Comparison of ENCODE assay signal across 9 mouse cellular contexts in the genomic region with DNA sequence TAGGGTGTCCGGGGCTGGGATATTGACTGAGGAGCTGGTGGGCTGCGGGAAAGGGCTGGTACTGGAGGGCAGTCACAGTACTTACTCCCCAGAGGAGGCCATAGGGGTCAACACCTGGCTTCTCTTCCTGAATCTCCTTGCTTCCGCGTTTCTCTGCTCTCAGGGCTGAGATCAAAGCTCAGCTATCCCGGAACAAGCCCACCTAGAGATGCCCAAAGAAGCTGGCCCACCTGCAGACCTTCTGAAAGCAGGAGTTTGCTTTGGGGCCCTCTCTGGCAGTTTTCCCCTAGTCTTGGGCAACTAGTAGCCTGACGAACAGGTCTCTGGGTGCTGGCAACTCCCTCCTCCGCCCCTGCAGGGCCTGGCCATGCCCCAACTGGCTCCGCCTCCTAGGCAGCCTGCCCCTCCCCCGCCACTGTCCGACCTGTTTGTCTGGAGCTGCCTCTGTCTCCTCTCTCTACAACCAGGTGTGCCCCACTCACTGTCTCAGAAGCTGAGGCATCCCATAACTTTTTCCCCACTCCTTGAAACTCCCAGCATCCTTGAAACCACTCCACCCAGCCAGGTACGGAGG. TPM values are rescaled to one million over a fixed set of nuclear protein-coding genes. Genes with fewer than 3 reads are reported as not detected.
DNase-seq lines count a peak whose midpoint lies in the region; ATAC-seq lines count a peak whose summit lies in the region.
"Had no signal": no experiment of that assay in that cellular context is flagged by ENCODE, and none has a peak within 500 bp of the region (broad histone marks: within the 10 kb centered on the region; RNA-seq: fewer than 3 reads in every experiment).

No protein-coding gene starts in this region.

- no peaks in the 10 kb centered on the region for H3K36me3 ChIP-seq in heart, embryonic 14.5 days (ENCODE audit: control insufficient read depth, insufficient read depth, low read length)
- H3K36me3 ChIP-seq in embryonic facial prominence, embryonic 14.5 days (ENCODE audit: control insufficient read depth, insufficient read depth, low read length): no peaks in the 10 kb centered on the region
- H3K36me3 ChIP-seq in limb, embryonic 15.5 days: no peaks in the 10 kb centered on the region

- no peak overlapping the region for H3K9ac ChIP-seq in heart, embryonic 14.5 days (ENCODE audit: low read length)
- no peak overlapping the region for H3K9ac ChIP-seq in embryonic facial prominence, embryonic 14.5 days (ENCODE audit: low read depth, low read length)
- H3K9ac ChIP-seq in limb, embryonic 15.5 days: no peak overlapping the region

- DNase-seq in heart, postnatal 4 days: no peak
- DNase-seq in embryonic facial prominence, embryonic 14.5 days (ENCODE audit: low spot score): peak; percentile 72
- peak; percentile 66 for DNase-seq in testis, postnatal 14 days (ENCODE audit: low spot score)
- no peak for DNase-seq in layer of hippocampus, adult 8-10 months (ENCODE audit: low spot score in 2 of 2)
- no peak for DNase-seq in layer of hippocampus, postnatal 10 days (ENCODE audit: low spot score in 2 of 2)
- no peak for DNase-seq in right cerebral cortex, postnatal 25 days

- peak overlapping the region; percentile 23; the same call in 1 of the 2 replicates for H3K4me2 ChIP-seq in heart, embryonic 14.5 days (ENCODE audit: low read length)
- peak overlapping the region; percentile 30 for H3K4me2 ChIP-seq in embryonic facial prominence, embryonic 14.5 days (ENCODE audit: low read depth, low read length)
- H3K4me2 ChIP-seq in limb, embryonic 15.5 days: peak overlapping the region; percentile 5; the same call in 1 of the 2 replicates

- H3K4me3 ChIP-seq in heart, embryonic 14.5 days (ENCODE audit: control insufficient read depth in 1 of 2, insufficient read depth in 1 of 2, low read depth in 1 of 2, low read length in 2 of 2): no peak overlapping the region
- peak overlapping the region; percentile 19 for H3K4me3 ChIP-seq in embryonic facial prominence, embryonic 14.5 days (ENCODE audit: low read depth, low read length)
- peak overlapping the region; percentile 23 for H3K4me3 ChIP-seq in limb, embryonic 15.5 days

- H3K9me3 ChIP-seq in heart, embryonic 14.5 days (ENCODE audit: control insufficient read depth, low read length): no peaks in the 10 kb centered on the region
- no peaks in the 10 kb centered on the region for H3K9me3 ChIP-seq in embryonic facial prominence, embryonic 14.5 days (ENCODE audit: control insufficient read depth, low read length)
- no peaks in the 10 kb centered on the region for H3K9me3 ChIP-seq in limb, embryonic 15.5 days

- peaks cover 34% of the 10 kb centered on the region for H3K27me3 ChIP-seq in heart, embryonic 14.5 days (ENCODE audit: control insufficient read depth, insufficient read depth, low read length)
- H3K27me3 ChIP-seq in embryonic facial prominence, embryonic 14.5 days (replicated peaks; ENCODE audit: control insufficient read depth, insufficient read depth, low read length): no peaks in the 10 kb centered on the region
- H3K27me3 ChIP-seq in limb, embryonic 15.5 days: no peaks in the 10 kb centered on the region; the same call in 1 of the 2 replicates

- no peaks in the 10 kb centered on the region; a peak in 1 of 4 replicates for H3K4me1 ChIP-seq in heart, embryonic 14.5 days (ENCODE audit: control insufficient read depth in 2 of 2, insufficient read depth in 2 of 2, low read length in 2 of 2)
- no peaks in the 10 kb centered on the region for H3K4me1 ChIP-seq in embryonic facial prominence, embryonic 14.5 days (ENCODE audit: control insufficient read depth, insufficient read depth, low read length)
- H3K4me1 ChIP-seq in limb, embryonic 15.5 days: peaks cover 11% of the 10 kb centered on the region

- WGBS in heart, embryonic 14.5 days: 10% methylated on average over 11 of the region's 11 CpGs
- WGBS in embryonic facial prominence, embryonic 14.5 days: 17% methylated on average over 9 of the region's 11 CpGs
- WGBS in limb, embryonic 15.5 days: 17% methylated on average over 11 of the region's 11 CpGs

- H3K27ac ChIP-seq in heart, embryonic 14.5 days (replicated peaks in 1 of 2; ENCODE audit: control insufficient read depth in 1 of 2, insufficient read depth in 1 of 2, low read depth in 2 of 2, low read length in 2 of 2): no peak overlapping the region
- H3K27ac ChIP-seq in embryonic facial prominence, embryonic 14.5 days (replicated peaks; ENCODE audit: low read depth, low read length): no peak overlapping the region
- H3K27ac ChIP-seq in limb, embryonic 15.5 days: peak overlapping the region; percentile 38; the same call in 1 of the 2 replicates

- ATAC-seq in heart, embryonic 14.5 days (ENCODE audit: insufficient number of reproducible peaks, insufficient read depth, low FRiP score, low read depth): no peak
- peak; percentile 51; the same call in 1 of the 2 replicates for ATAC-seq in embryonic facial prominence, embryonic 14.5 days (ENCODE audit: low read depth)
- ATAC-seq in limb, embryonic 15.5 days (ENCODE audit: insufficient number of reproducible peaks, low FRiP score, low TSS enrichment, low read depth): no peak

RNA-seq across cellular contexts. Expression of a gene that starts 9.8 kb away (rescaled TPM):
- polyA plus RNA-seq in heart, embryonic 14.5 days (2014; fragmentation: Nextera tagmentation; extraction: Ambion mirVana): 0.24 and 0.27 TPM in 2 replicates
- under 1 TPM; 0.25 to 0.33 TPM for total RNA-seq in heart, postnatal 4 days (2021)
- 3.7 and 4.0 TPM in 2 replicates for polyA plus RNA-seq in embryonic facial prominence, embryonic 14.5 days (2014; fragmentation: Nextera tagmentation; extraction: Ambion mirVana)
- polyA plus RNA-seq in limb, embryonic 15.5 days (2015; fragmentation: Nextera tagmentation; extraction: Ambion mirVana): 5.5 TPM in 2 replicates
- 100 to 1,000 TPM; 475 to 555 (median 513) TPM for total RNA-seq in layer of hippocampus, adult 8-10 months (2022)
- 100 to 1,000 TPM; 545 to 601 TPM for total RNA-seq in layer of hippocampus, postnatal 10 days (2021)

RNA-seq across cellular contexts. Expression of a gene that starts 22.3 kb away (rescaled TPM):
- polyA plus RNA-seq in heart, embryonic 14.5 days (2014; fragmentation: Nextera tagmentation; extraction: Ambion mirVana): 1.1 TPM in 2 replicates
- under 1 TPM; 0.12 to 0.68 TPM for total RNA-seq in heart, postnatal 4 days (2021)
- polyA plus RNA-seq in embryonic facial prominence, embryonic 14.5 days (2014; fragmentation: Nextera tagmentation; extraction: Ambion mirVana): 3.9 and 4.6 TPM in 2 replicates
- 2.9 and 4.0 TPM in 2 replicates for polyA plus RNA-seq in limb, embryonic 15.5 days (2015; fragmentation: Nextera tagmentation; extraction: Ambion mirVana)
- 1 to 10 TPM; 1.2 to 2.0 (median 1.8) TPM for total RNA-seq in layer of hippocampus, adult 8-10 months (2022)
- total RNA-seq in layer of hippocampus, postnatal 10 days (2021): 1 to 10 TPM; 2.1 to 2.3 TPM
- polyA plus RNA-seq: spleen, adult 2 months had no signal

RNA-seq across cellular contexts. Expression of a gene that starts 35.5 kb away (rescaled TPM):
- polyA plus RNA-seq in heart, embryonic 14.5 days (2014; fragmentation: Nextera tagmentation; extraction: Ambion mirVana): 34.1 and 35.2 TPM in 2 replicates
- total RNA-seq in heart, postnatal 4 days (2021): 1 to 10 TPM; 7.5 to 8.3 TPM
- 41.1 and 50.0 TPM in 2 replicates for polyA plus RNA-seq in embryonic facial prominence, embryonic 14.5 days (2014; fragmentation: Nextera tagmentation; extraction: Ambion mirVana)
- polyA plus RNA-seq in limb, embryonic 15.5 days (2015; fragmentation: Nextera tagmentation; extraction: Ambion mirVana): 56.3 and 56.9 TPM in 2 replicates
- total RNA-seq in layer of hippocampus, adult 8-10 months (2022): 10 to 100 TPM; 14.6 to 20.0 (median 17.2) TPM
- 10 to 100 TPM; 16.6 to 16.8 TPM for total RNA-seq in layer of hippocampus, postnatal 10 days (2021)

Comparison
In these comparisons a context has a peak if more than half of its experiments do, and no peak if none do; other contexts are left out.
1. H3K4me3 ChIP-seq: peak in embryonic facial prominence, embryonic 14.5 days (single experiment) and limb, embryonic 15.5 days (single experiment); none in heart, embryonic 14.5 days (0 of 2).
2. DNase-seq: peak in embryonic facial prominence, embryonic 14.5 days (single experiment) and testis, postnatal 14 days (single experiment); none in heart, postnatal 4 days (single experiment), layer of hippocampus, adult 8-10 months (0 of 2), layer of hippocampus, postnatal 10 days (0 of 2) and right cerebral cortex, postnatal 25 days (single experiment).
3. RNA of a gene that starts 9.8 kb away (total RNA-seq): 545 to 601 TPM in layer of hippocampus, postnatal 10 days and 475 to 555 TPM in layer of hippocampus, adult 8-10 months; 0.25 to 0.33 TPM in heart, postnatal 4 days; every median in the first group is over 100 times any median in the second.
4. Peak in every context shown above with its lines, with median percentiles within 50 percentile points of each other: H3K4me2 ChIP-seq.